Mouse (Mus musculus) adrenal gland, postnatal 10 days (tissue): Measurements from ENCODE around the gene Vmn2r68. TPM values are rescaled to one million over a fixed set of nuclear protein-coding genes. Genes with fewer than 3 reads are reported as not detected.

Source experiments
- DNase-seq: peaks from one replicate; pipeline ENCODE4 v3.0.0; 2021; ENCODE audit warnings: mixed read lengths
- long read RNA-seq, 2 experiments: library from polyadenylated mRNA; stranded (forward); transcript quantifications; one replicate each; pipeline ENCODE4 v2.0.0; 2021
- total RNA-seq, 2 experiments: library from RNA; stranded (reverse); gene quantifications; 2 replicates each; pipeline ENCODE4 v1.2.3; 2021

The Vmn2r68 gene
- not detected for total RNA-seq
- long read RNA-seq, experiment 1, result 0 reads
- long read RNA-seq, experiment 2, result 0 reads

DNA sequence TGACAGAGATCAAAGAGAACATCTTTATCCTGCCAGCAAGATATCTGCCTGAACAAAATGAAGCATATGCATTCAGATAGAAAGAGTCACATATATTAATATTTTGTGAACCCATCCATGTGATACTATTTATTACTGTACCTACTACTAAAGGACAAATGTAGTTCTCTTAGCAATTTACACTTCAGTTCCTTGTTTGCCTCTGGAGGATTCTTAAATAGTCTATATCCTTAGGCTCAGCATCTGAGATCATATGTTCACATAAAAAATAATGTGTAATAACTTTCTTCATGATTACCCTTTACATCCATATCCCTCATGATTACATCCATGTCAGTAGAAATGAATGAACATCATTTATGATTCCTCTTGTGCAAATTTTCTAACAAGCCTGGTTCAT lies at the start of gene Vmn2r68:
Gene Vmn2r68, minus strand, starts transcription at position 101 of the 400 bp plus-strand sequence.
- DNase-seq, result no peak

Other genes starting within 250 kb of the Vmn2r68 start
- not detected for gene Vmn2r66, start 225.5 kb downstream of the Vmn2r68 start, total RNA-seq
- not detected for gene Vmn2r67, start 81.8 kb downstream of the Vmn2r68 start, total RNA-seq
- gene Vmn2r69, start 178.1 kb upstream of the Vmn2r68 start, total RNA-seq, result not detected